Mouse (Mus musculus) heart, postnatal 14 days (tissue): ENCODE data around the gene Gm15093. TPM values are rescaled to one million over a fixed set of nuclear protein-coding genes. Genes with fewer than 3 reads are reported as not detected.
"Not testable (repeated sequence)": the region's sequence is repeated elsewhere in the genome, so short reads cannot be mapped to it uniquely, and the experiment has no call there.

Experiments used
- DNase-seq, 2 experiments: peaks; one replicate each; pipeline ENCODE4 v3.0.0; 2021 to 2022
- intact Hi-C: fragments of 180-260 bp; cut with DNase I; formaldehyde crosslinking; loops from one replicate; pipeline ENCODE4 v1.15.1; 2025
- long read RNA-seq, 2 experiments: library from polyadenylated mRNA; stranded (forward); transcript quantifications; one replicate each; pipeline ENCODE4 v2.0.0; 2021
- total RNA-seq, 2 experiments: library from RNA; stranded (reverse); gene quantifications; 2 replicates each; pipeline ENCODE4 v1.2.3; 2021

The Gm15093 gene
- not detected for total RNA-seq
- long read RNA-seq, experiment 1 = 0 reads
- long read RNA-seq, experiment 2 = 0 reads

DNA sequence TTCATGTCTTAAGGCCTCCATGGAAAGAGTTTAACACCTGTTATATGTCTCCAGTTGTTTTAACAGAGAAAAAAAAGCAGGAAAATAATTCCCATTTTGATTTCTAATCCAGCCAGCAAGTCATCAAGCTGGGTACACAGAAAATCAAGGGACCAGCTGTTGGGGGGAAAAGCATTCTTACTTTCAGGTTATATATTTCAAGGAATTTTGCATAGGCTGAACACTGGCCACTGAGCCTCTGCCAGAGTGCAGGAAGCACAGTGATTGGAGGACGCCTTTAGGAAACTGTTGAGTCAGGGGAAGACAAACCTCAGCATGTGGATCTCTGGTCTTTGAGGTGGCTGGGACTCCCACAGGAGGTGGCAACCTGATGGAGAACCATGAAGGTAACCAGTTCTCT lies at the start of gene Gm15093:
Gene Gm15093, plus strand, starts transcription at position 301 of the 400 bp plus-strand sequence.
- DNase-seq, intact Hi-C loops: not testable (repeated sequence)

Other genes starting within 250 kb of the Gm15093 start
- gene Ott, start 198.1 kb upstream of the Gm15093 start, total RNA-seq = not detected
- not detected for gene Gm15085, start 175.2 kb downstream of the Gm15093 start, total RNA-seq